In the genomic region with DNA sequence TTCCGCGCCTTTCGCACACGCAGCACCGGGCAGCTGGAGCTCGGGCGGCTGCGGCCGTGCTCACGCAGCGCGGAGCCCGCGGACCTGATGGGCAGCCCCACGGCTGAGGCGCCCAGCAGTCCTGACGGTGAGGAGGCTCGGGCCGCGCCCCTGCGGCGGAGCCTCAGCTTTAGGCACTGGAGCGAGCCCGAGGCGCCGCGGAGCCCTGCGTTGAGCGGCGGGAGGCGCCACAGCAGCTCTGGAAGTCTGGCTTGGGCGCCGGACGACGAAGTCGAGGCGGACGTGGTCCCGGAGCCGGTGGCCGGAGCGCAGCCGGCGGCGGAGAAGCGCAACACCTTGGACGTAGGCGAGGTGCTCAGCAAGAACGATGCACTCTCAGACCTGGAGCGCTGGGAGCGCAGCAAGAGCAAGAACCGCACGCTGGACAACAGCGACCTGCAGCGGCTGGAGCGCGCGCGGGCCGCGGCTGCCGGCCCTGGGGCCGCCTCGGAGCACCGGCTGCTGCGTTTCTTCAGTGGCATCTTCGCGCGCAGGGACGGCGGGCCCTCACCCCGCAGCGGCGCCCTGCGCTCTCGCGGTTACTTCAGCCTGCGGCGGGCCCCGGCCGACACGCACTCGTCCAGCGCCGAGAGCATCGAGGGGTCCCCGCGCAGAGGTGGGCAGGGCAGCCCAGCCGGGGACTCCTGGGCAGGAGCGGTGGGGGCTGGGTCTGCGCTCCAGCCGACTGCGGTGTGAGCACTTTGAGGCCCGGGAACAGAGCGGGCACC, we compare ENCODE assay signal across 7 mouse cellular contexts.
DNase-seq lines count a peak whose midpoint lies in the region; ATAC-seq and TF ChIP-seq lines count a peak whose summit lies in the region.

No protein-coding gene starts in this region.

- H3K27ac ChIP-seq in bone marrow, adult 2 months (ENCODE audit: control insufficient read depth, insufficient read depth, low read depth, low read length, poor library complexity), result peak overlapping the region; percentile 69
- no peak overlapping the region for H3K27ac ChIP-seq in embryonic fibroblast, embryonic 13.5 days (ENCODE audit: insufficient read depth, low read length)
- 0 out of 2 replicates have a peak overlapping the region, but pooled peaks have one; percentile 18 for H3K27ac ChIP-seq in heart, postnatal 0 days (ENCODE audit: low read depth)

- H3K9ac ChIP-seq in heart, postnatal 0 days (replicated peaks; ENCODE audit: low read depth, low read length), result peak overlapping the region; percentile 63

- H3K4me1 ChIP-seq in bone marrow, adult 2 months (ENCODE audit: control insufficient read depth, insufficient read depth, low read length), result peaks cover 1% of the 10 kb centered on the region
- peaks cover 4% of the 10 kb centered on the region for H3K4me1 ChIP-seq in embryonic fibroblast, embryonic 13.5 days (ENCODE audit: control insufficient read depth, insufficient read depth, low read length)
- H3K4me1 ChIP-seq in heart, postnatal 0 days (ENCODE audit: control insufficient read depth, insufficient read depth), result peaks cover 20% of the 10 kb centered on the region

- TF ChIP-seq POLR2A in bone marrow, adult 2 months (IDR thresholded peaks at IDR 0.05; ENCODE audit: borderline replicate concordance, control insufficient read depth, low read depth, low read length), result no peak
- no peak for TF ChIP-seq POLR2A in embryonic fibroblast, embryonic 13.5 days (IDR thresholded peaks at IDR 0.05; ENCODE audit: low read depth, low read length)

- peak; percentile 81 for DNase-seq in Muller cell, postnatal 12 days (ENCODE audit: inconsistent ontology term)
- DNase-seq in heart, postnatal 0 days (ENCODE audit: low spot score), result no peak
- peak; percentile 54 to 74 for DNase-seq in kidney, postnatal 25 days
- peak; percentile 75 to 77 for DNase-seq in lung, postnatal 4 days
- DNase-seq in right cerebral cortex, postnatal 14 days, result peak; percentile 32

- TF ChIP-seq EP300 in heart, postnatal 0 days (IDR thresholded peaks at IDR 0.05; ENCODE audit: low read depth), result no peak

- peak; percentile 64 for TF ChIP-seq CTCF in bone marrow, adult 2 months (IDR thresholded peaks at IDR 0.05; ENCODE audit: control insufficient read depth, insufficient read depth, low read length)
- peak; percentile 62 for TF ChIP-seq CTCF in embryonic fibroblast, embryonic 13.5 days (IDR thresholded peaks at IDR 0.05; ENCODE audit: borderline replicate concordance, insufficient read depth, low read length)
- TF ChIP-seq CTCF in heart, postnatal 0 days (IDR thresholded peaks at IDR 0.05; ENCODE audit: low read depth), result peak; percentile 43

- H3K4me3 ChIP-seq in bone marrow, adult 2 months (replicated peaks; ENCODE audit: control insufficient read depth, low read depth, low read length), result peak overlapping the region; percentile 43
- H3K4me3 ChIP-seq in embryonic fibroblast, embryonic 13.5 days (ENCODE audit: insufficient read depth, low read length), result peak overlapping the region; percentile 40
- H3K4me3 ChIP-seq in heart, postnatal 0 days (ENCODE audit: low read depth, low read length), result peak overlapping the region; percentile 63

- no peaks in the 10 kb centered on the region; the same call in 1 of the 2 replicates for H3K27me3 ChIP-seq in heart, postnatal 0 days (ENCODE audit: control insufficient read depth, insufficient read depth, low read length)

- peak; percentile 47 for ATAC-seq in heart, postnatal 0 days (ENCODE audit: insufficient read depth, low read depth)

- H3K4me2 ChIP-seq in heart, postnatal 0 days (ENCODE audit: low read depth, low read length), result peak overlapping the region; percentile 98

- no peaks in the 10 kb centered on the region for H3K9me3 ChIP-seq in heart, postnatal 0 days (replicated peaks; ENCODE audit: control insufficient read depth, low read length)

- 3% methylated on average over 93 of the region's 95 CpGs for WGBS in bone marrow, adult 2 months
- under 1% methylated on average over 93 of the region's 95 CpGs for WGBS in heart, postnatal 0 days

- H3K36me3 ChIP-seq in heart, postnatal 0 days (replicated peaks; ENCODE audit: control insufficient read depth, insufficient read depth, low read length), result no peaks in the 10 kb centered on the region
